Mouse (Mus musculus) Patski (cell line): Measurements from ENCODE around the gene Elavl2. TPM values are rescaled to one million over a fixed set of nuclear protein-coding genes. Genes with fewer than 3 reads are reported as not detected.

Experiments
- ATAC-seq: fragments of 100-300 bp; one replicate; pipeline ENCODE4 v1.8.0; 2021
- CTCF ChIA-PET: fragments of 350-600 bp; sonication (Branson Sonifier 250); formaldehyde crosslinking; loops from one replicate; lab custom pipeline; 2022; ENCODE audit warnings: inconsistent platforms; lab: Charles Lee
- POLR2A ChIA-PET: fragments of 350-600 bp; sonication (Branson Sonifier 250); formaldehyde crosslinking; loops from one replicate; lab custom pipeline; 2022; ENCODE audit warnings: antibody characterized with exemption, inconsistent platforms; lab: Charles Lee
- DNase-seq: peaks from one replicate; pipeline ENCODE4 v3.0.0-alpha.2; 2011; ENCODE audit warnings: low read depth, low spot score
- H3K27me3 ChIP-seq: fragments of 371-371 bp; one replicate; pipeline ENCODE4 v1.5.1; 2021
- CTCF ChIP-seq: fragments of 100-300 bp; IDR thresholded peaks from one replicate; pipeline ENCODE4 v1.5.1; 2021
- in situ Hi-C: fragments of 300-500 bp; cut with MboI; formaldehyde crosslinking; loops from 3 replicates; pipeline ENCODE4 v1.11.1; 2018; ENCODE audit warnings: low pct_unique_long_range_greater_than_20kb, mixed read lengths
- polyA plus RNA-seq: library from polyadenylated mRNA; unstranded; gene quantifications from one replicate; pipeline ENCODE4 v1.2.3, GENCODE M21; 2021

Elavl2 gene
- polyA plus RNA-seq, 1 experiment from 2014 or later: not detected

DNA sequence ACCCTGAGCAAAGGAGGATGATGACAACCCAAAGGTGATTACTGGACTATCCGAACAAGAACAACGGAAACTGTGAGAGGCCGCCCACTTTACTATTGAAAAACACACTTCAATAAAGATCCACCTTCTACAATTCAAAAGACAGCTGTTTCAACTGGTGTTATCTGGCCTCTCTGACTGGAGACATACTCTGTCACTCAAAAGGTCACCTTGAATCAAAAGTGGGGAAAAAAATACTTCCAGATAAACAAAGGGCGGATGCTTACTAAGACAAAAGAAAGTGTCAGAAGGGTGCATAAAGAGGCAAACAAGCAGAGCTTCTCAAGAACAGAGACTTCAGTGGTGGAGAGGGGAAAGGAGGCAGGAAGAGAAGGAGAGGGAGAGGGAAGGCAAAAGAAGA, 66.4 kb downstream of the Elavl2 start:
- POLR2A ChIA-PET: no interaction called here
- in situ Hi-C loops: no loop called here
- no peak for ATAC-seq
- no peak for DNase-seq
- no peaks in the 10 kb centered on the region for H3K27me3 ChIP-seq
- TF ChIP-seq CTCF: no peak
- CTCF ChIA-PET: no interaction called here

DNA sequence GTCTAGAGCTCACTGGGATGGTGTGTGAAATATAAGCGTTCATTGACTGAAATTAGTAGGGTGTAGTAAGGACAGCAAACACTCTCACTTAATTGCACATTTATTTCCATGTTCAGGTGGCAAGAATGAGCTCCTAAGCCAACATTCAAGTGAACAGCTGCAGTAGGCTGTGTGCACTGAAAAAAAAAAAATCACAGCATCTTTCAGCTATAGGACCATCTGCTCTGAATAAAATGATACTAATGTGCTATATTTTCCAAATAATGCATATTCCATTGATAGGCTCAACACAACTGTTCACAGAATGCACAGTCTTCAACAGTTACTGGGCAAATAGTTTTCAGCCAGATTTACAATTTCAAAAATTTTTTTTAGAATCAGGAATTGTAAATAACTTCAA, 89.8 kb downstream of the Elavl2 start:
- ChIA-PET POLR2A (no interaction called here), CTCF (no interaction called here)
- ATAC-seq (no peak), DNase-seq (no peak)
- in situ Hi-C loops: no loop called here
- TF ChIP-seq CTCF: no peak
- H3K27me3 ChIP-seq: no peaks in the 10 kb centered on the region

GRCm38 (mm10) chr4:91297706-91298105, 102.9 kb downstream of the Elavl2 start:
- ChIA-PET CTCF (interaction anchor here (1.2 kb wide), 1 partner anchor 8 kb away, joined by 3 read pairs; no protein-coding TSS in a partner anchor), POLR2A (no interaction called here)
- DNase-seq (no peak), ATAC-seq (no peak)
- in situ Hi-C loops: no loop called here
- no peaks in the 10 kb centered on the region for H3K27me3 ChIP-seq
- TF ChIP-seq CTCF: no peak

DNA sequence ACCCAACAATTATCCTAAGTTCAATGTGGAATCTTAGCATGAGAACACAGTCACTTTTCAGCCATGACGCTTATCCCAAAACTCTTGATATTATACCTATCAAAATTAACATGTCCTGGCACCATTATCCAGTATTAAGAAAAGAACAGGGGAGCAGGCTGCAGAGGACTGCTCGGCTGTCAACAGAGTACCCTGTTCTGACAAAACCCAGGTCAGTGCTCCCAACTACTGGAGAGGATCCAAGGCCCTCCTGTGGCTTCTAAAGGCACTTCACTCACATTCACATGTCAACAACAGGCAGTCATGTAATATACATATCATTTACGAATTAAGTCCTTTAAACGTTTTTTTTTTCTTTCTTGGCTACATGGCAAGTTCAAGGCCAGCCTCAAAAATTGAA, 105.3 kb downstream of the Elavl2 start:
- ATAC-seq (no peak), DNase-seq (no peak)
- ChIA-PET POLR2A (no interaction called here), CTCF (no interaction called here)
- TF ChIP-seq CTCF: no peak
- H3K27me3 ChIP-seq: no peaks in the 10 kb centered on the region
- in situ Hi-C loops: no loop called here

DNA sequence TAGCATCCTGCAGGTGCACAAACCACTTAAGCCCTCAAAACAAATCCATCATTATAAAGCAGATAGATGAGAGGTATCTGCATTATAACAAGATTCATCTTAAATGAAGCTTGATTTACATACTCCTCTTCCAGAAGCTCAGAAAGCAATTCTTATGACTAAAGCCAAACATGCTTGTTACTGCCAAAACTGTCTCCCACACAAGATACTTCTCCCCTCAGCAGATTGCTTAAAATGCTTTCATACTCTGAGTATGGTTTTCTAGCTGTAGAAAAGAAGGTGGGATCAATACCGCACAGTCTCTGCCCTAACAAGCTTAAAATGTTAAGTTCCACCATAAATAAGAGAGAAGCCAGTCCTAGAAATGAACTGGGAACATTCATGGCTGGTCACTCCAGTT, 109.1 kb downstream of the Elavl2 start:
- POLR2A ChIA-PET: no interaction called here
- DNase-seq: no peak
- CTCF ChIA-PET: no interaction called here
- TF ChIP-seq CTCF: no peak
- no peak for ATAC-seq
- in situ Hi-C loops: no loop called here
- H3K27me3 ChIP-seq: no peaks in the 10 kb centered on the region

DNA sequence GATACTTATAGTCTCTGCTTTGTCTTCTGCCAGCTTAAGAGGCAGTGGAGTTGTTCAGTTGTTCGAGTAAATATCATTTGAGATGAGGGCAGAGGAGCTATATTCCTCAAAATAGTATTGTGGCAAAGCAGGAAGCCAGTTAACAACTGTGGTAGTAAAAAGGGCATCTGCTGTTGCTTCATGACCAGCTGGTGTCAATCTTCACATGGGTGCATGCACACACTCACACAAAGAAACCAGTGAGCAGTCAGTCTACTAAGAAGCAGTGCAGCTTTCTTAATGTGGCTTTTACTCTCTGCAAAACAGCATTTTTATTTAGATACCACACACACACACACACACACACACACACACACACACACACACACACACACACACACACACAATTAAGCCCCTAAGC, 110.2 kb downstream of the Elavl2 start:
- CTCF ChIA-PET: interaction anchor here (1.2 kb wide), 1 partner anchor 8 kb away, joined by 3 read pairs; no protein-coding TSS in a partner anchor
- ATAC-seq: no peak
- H3K27me3 ChIP-seq: no peaks in the 10 kb centered on the region
- POLR2A ChIA-PET: no interaction called here
- in situ Hi-C loops: no loop called here
- DNase-seq: no peak
- TF ChIP-seq CTCF: no peak

- ChIA-PET CTCF (interaction anchor here (1.2 kb wide), 1 partner anchor 9 kb away, joined by 3 read pairs; no protein-coding TSS in a partner anchor), POLR2A (no interaction called here)
- TF ChIP-seq CTCF: no peak
- no peak for ATAC-seq
- no peaks in the 10 kb centered on the region for H3K27me3 ChIP-seq
- in situ Hi-C loops: no loop called here
- DNase-seq: no peak
Measured at GRCm38 (mm10) chr4:91289151-91289550, 111.4 kb downstream of the Elavl2 start.

- no peak for ATAC-seq
- CTCF ChIA-PET: no interaction called here
- in situ Hi-C loops: no loop called here
- no peaks in the 10 kb centered on the region for H3K27me3 ChIP-seq
- POLR2A ChIA-PET: no interaction called here
- no peak for DNase-seq
- no peak for TF ChIP-seq CTCF
Measured at GRCm38 (mm10) chr4:91268390-91268789, 132.2 kb downstream of the Elavl2 start.

GRCm38 (mm10) chr4:91263733-91264440, 136.7 kb downstream of the Elavl2 start:
- in situ Hi-C loops: no loop called here
- CTCF ChIA-PET: no interaction called here
- ATAC-seq: no peak

GRCm38 (mm10) chr4:91262839-91263238, 137.7 kb downstream of the Elavl2 start:
- H3K27me3 ChIP-seq: no peaks in the 10 kb centered on the region
- TF ChIP-seq CTCF: no peak
- ChIA-PET POLR2A (no interaction called here), CTCF (no interaction called here)
- DNase-seq (no peak), ATAC-seq (no peak)
- in situ Hi-C loops: no loop called here

More at GRCm38 (mm10) chr4:91263733-91264440, 136.7 kb downstream of the Elavl2 start:
- no peak for DNase-seq
- no peaks in the 10 kb centered on the region for H3K27me3 ChIP-seq
- TF ChIP-seq CTCF: no peak
- POLR2A ChIA-PET: no interaction called here

- no peaks in the 10 kb centered on the region for H3K27me3 ChIP-seq
- CTCF ChIA-PET: no interaction called here
- DNase-seq (no peak), ATAC-seq (no peak)
- in situ Hi-C loops: no loop called here
- no peak for TF ChIP-seq CTCF
- POLR2A ChIA-PET: interaction anchor here (0.6 kb wide), 1 partner anchor 10 kb away, joined by 6 read pairs; no protein-coding TSS in a partner anchor
Measured at GRCm38 (mm10) chr4:91260622-91261021, 140.0 kb downstream of the Elavl2 start.
